Mouse (Mus musculus): Measurements from ENCODE around the gene Olfr138.

Gene Olfr138

GRCm38 (mm10) chr17:38260735-38261134, at the start of gene Olfr138:
Gene Olfr138, plus strand, starts transcription at chr17:38261035.
- DNase-seq, result no peak

GRCm38 (mm10) chr17:38307470-38307869, 46.6 kb downstream of the Olfr138 start, which contains the start of gene Olfr137:
Gene Olfr137, minus strand, starts transcription at chr17:38307570.
- no peak for DNase-seq

All from thymus, postnatal 25 days (tissue).